Mouse (Mus musculus) CH12.LX (cell line): Measurements from ENCODE around the gene Pip5k1b. TPM values are rescaled to one million over a fixed set of nuclear protein-coding genes. Genes with fewer than 3 reads are reported as not detected.

ENCODE experiments used
- DNase-seq: peaks from one replicate; pipeline ENCODE4 v3.0.0-alpha.2; 2013; ENCODE audit errors: extremely low read depth
- H3K27ac ChIP-seq: 2 replicates; pipeline ENCODE4 v1.5.1; 2012; ENCODE audit warnings: low read depth, mild to moderate bottlenecking, control low read depth, moderate library complexity; ENCODE audit not compliant: insufficient read depth
- H3K27me3 ChIP-seq: replicated peaks from 2 replicates; pipeline ENCODE3; 2012; ENCODE audit warnings: inconsistent platforms
- H3K36me3 ChIP-seq, 2 experiments: replicated peaks in 1 of 2; 2 replicates each; pipeline versions ENCODE3 to v1.6.1; 2012; ENCODE audit warnings: inconsistent platforms in 1 of 2, low read length in 1 of 2, mild to moderate bottlenecking in 1 of 2, mixed read lengths in 1 of 2, moderate library complexity in 1 of 2; ENCODE audit not compliant: control insufficient read depth in 1 of 2, insufficient read depth in 1 of 2
- H3K4me1 ChIP-seq, 2 experiments: 2 replicates each; pipeline ENCODE4 v1.6.1; 2012; ENCODE audit warnings: inconsistent platforms in 1 of 2, moderate library complexity in 1 of 2; ENCODE audit not compliant: insufficient read depth in 2 of 2, control insufficient read depth in 1 of 2
- H3K4me2 ChIP-seq: 2 replicates; pipeline ENCODE4 v1.6.1; 2012; ENCODE audit warnings: low read depth, mild to moderate bottlenecking, control low read depth; ENCODE audit not compliant: poor library complexity, insufficient read depth, severe bottlenecking
- H3K4me3 ChIP-seq, 3 experiments: fragments of 150-350 bp in 1 of 3; sonication (generic) in 1 of 3; replicated peaks in 1 of 3; 2 replicates each; pipeline versions ENCODE3 to v1.5.1; 2011 to 2012; ENCODE audit warnings: low read depth in 2 of 3, low read length in 2 of 3, mild to moderate bottlenecking in 2 of 3, moderate library complexity in 2 of 3, control low read depth in 1 of 3, improper control_type of control experiment in 1 of 3, inconsistent platforms in 1 of 3, mixed read lengths in 1 of 3; ENCODE audit not compliant: poor library complexity in 1 of 3
- H3K79me2 ChIP-seq: replicated peaks from 2 replicates; pipeline ENCODE4 v1.6.1; 2012; ENCODE audit warnings: mild to moderate bottlenecking, moderate library complexity; ENCODE audit not compliant: control insufficient read depth, poor library complexity, insufficient read depth, severe bottlenecking; ENCODE audit errors: extremely low read depth
- H3K9ac ChIP-seq: 2 replicates; pipeline ENCODE4 v1.6.1; 2012; ENCODE audit warnings: low read depth, mild to moderate bottlenecking, control low read depth, moderate library complexity; ENCODE audit not compliant: insufficient read depth
- H3K9me3 ChIP-seq: replicated peaks from 2 replicates; pipeline ENCODE3; 2012; ENCODE audit warnings: low read length, inconsistent platforms, mixed read lengths
- CHD1 ChIP-seq: IDR thresholded peaks from 2 replicates; pipeline ENCODE4 v1.6.1; 2012; ENCODE audit warnings: low read depth, low read length, improper control_type of control experiment, inconsistent platforms
- CHD2 ChIP-seq: IDR thresholded peaks from 2 replicates; pipeline ENCODE4 v1.6.1; 2011; ENCODE audit warnings: low read length, improper control_type of control experiment
- CTCF ChIP-seq, 2 experiments: IDR thresholded peaks in 1 of 2; conservative IDR thresholded peaks in 1 of 2; 2 replicates each; pipeline ENCODE4 v1.5.1; 2011 to 2012; ENCODE audit warnings: low read depth in 2 of 2, low read length in 2 of 2, improper control_type of control experiment in 1 of 2, inconsistent platforms in 1 of 2, mild to moderate bottlenecking in 1 of 2, moderate library complexity in 1 of 2
- ELF1 ChIP-seq: IDR thresholded peaks from 2 replicates; pipeline ENCODE4 v1.6.1; 2014; ENCODE audit warnings: low read depth, mild to moderate bottlenecking, inconsistent platforms, low read length, improper control_type of control experiment
- ETS1 ChIP-seq: conservative IDR thresholded peaks from 2 replicates; pipeline ENCODE4 v1.6.1; 2012; ENCODE audit warnings: low read depth, mild to moderate bottlenecking, inconsistent platforms, low read length, improper control_type of control experiment, moderate library complexity
- GABPA ChIP-seq: IDR thresholded peaks from 2 replicates; pipeline ENCODE4 v1.6.1; 2012; ENCODE audit warnings: low read depth, low read length, improper control_type of control experiment, inconsistent platforms; ENCODE audit not compliant: insufficient replicate concordance
- HCFC1 ChIP-seq: IDR thresholded peaks from 2 replicates; pipeline ENCODE4 v1.6.1; 2012; ENCODE audit warnings: low read depth, mild to moderate bottlenecking, inconsistent platforms, low read length, improper control_type of control experiment
- JUN ChIP-seq: IDR thresholded peaks from 2 replicates; pipeline ENCODE4 v1.6.1; 2011; ENCODE audit warnings: low read depth, mild to moderate bottlenecking, low read length, improper control_type of control experiment, moderate library complexity; ENCODE audit not compliant: insufficient read depth
- KAT2A ChIP-seq: IDR thresholded peaks from 2 replicates; pipeline ENCODE4 v1.6.1; 2012; ENCODE audit warnings: low read length, improper control_type of control experiment, inconsistent platforms; ENCODE audit not compliant: insufficient replicate concordance
- MAX ChIP-seq: IDR thresholded peaks from 2 replicates; pipeline ENCODE4 v1.6.1; 2011; ENCODE audit warnings: low read length, improper control_type of control experiment
- MAZ ChIP-seq: IDR thresholded peaks from 2 replicates; pipeline ENCODE4 v1.6.1; 2012; ENCODE audit warnings: low read depth, mild to moderate bottlenecking, inconsistent platforms, low read length, improper control_type of control experiment, moderate library complexity
- MEF2A ChIP-seq: IDR thresholded peaks from 2 replicates; pipeline ENCODE4 v1.6.1; 2014; ENCODE audit warnings: low read depth, mild to moderate bottlenecking, inconsistent platforms, low read length, improper control_type of control experiment, borderline replicate concordance
- MXI1 ChIP-seq: IDR thresholded peaks from 2 replicates; pipeline ENCODE4 v1.6.1; 2011; ENCODE audit warnings: mild to moderate bottlenecking, low read depth, low read length, improper control_type of control experiment
- NELFE ChIP-seq: IDR thresholded peaks from 2 replicates; pipeline ENCODE4 v1.6.1; 2011; ENCODE audit warnings: low read depth, low read length, improper control_type of control experiment
- NRF1 ChIP-seq: IDR thresholded peaks from 2 replicates; pipeline ENCODE4 v1.6.1; 2014; ENCODE audit warnings: low read depth, mild to moderate bottlenecking, inconsistent platforms, low read length, improper control_type of control experiment, moderate library complexity
- PAX5 ChIP-seq: IDR thresholded peaks from 2 replicates; pipeline ENCODE4 v1.6.1; 2012; ENCODE audit warnings: low read length, inconsistent platforms, mixed read lengths
- POLR2A ChIP-seq: IDR thresholded peaks from 2 replicates; pipeline ENCODE4 v1.6.1; 2011; ENCODE audit warnings: low read depth, mild to moderate bottlenecking, improper control_type of control experiment, low read length
- POLR2AphosphoS2 ChIP-seq: IDR thresholded peaks from 2 replicates; pipeline ENCODE4 v1.6.1; 2011; ENCODE audit warnings: low read depth, low read length, improper control_type of control experiment
- SIN3A ChIP-seq: IDR thresholded peaks from 2 replicates; pipeline ENCODE4 v1.6.1; 2012; ENCODE audit warnings: low read length, improper control_type of control experiment, inconsistent platforms
- TBP ChIP-seq: conservative IDR thresholded peaks from 2 replicates; pipeline ENCODE4 v1.6.1; 2011; ENCODE audit warnings: low read depth, low read length, improper control_type of control experiment
- TCF12 ChIP-seq: IDR thresholded peaks from 2 replicates; pipeline ENCODE4 v1.6.1; 2014; ENCODE audit warnings: low read depth, mild to moderate bottlenecking, inconsistent platforms, low read length, improper control_type of control experiment
- UBTF ChIP-seq: IDR thresholded peaks from 2 replicates; pipeline ENCODE4 v1.6.1; 2012; ENCODE audit warnings: low read depth, mild to moderate bottlenecking, inconsistent platforms, low read length, improper control_type of control experiment, moderate library complexity
- USF2 ChIP-seq: conservative IDR thresholded peaks from 2 replicates; pipeline ENCODE4 v1.6.1; 2011; ENCODE audit warnings: low read depth, low read length, improper control_type of control experiment
- ZMIZ1 ChIP-seq: IDR thresholded peaks from 2 replicates; pipeline ENCODE4 v1.6.1; 2012; ENCODE audit warnings: low read depth, mild to moderate bottlenecking, inconsistent platforms, low read length, improper control_type of control experiment
- dilution Hi-C: fragments of 300-500 bp; cut with MboI; formaldehyde crosslinking; loops from 2 replicates; pipeline ENCODE4 v1.14.3; 2020; ENCODE audit warnings: low sequenced_read_pairs; ENCODE audit not compliant: extremely low pct_unique_long_range_greater_than_20kb, extremely low pct_ligation_motif_present
- in situ Hi-C: fragments of 300-500 bp; cut with MboI; formaldehyde crosslinking; loops from 3 replicates; pipeline ENCODE4 v1.14.3; 2019; ENCODE audit warnings: low sequenced_read_pairs, low pct_ligation_motif_present, low pct_unique_long_range_greater_than_20kb, mixed read lengths
- polyA plus RNA-seq: library from polyadenylated mRNA; unstranded; fragments of >175 nt; gene quantifications from 2 replicates; pipeline ENCODE4 v1.2.1, GENCODE M21; 2012; ENCODE audit warnings: low read depth; ENCODE audit not compliant: insufficient read length
- total RNA-seq, 2 experiments: library from RNA; depleted of rRNA; stranded (reverse); fragments of 300-350 nt in 1 of 2; fragments of >200 nt in 1 of 2; gene quantifications; 2 replicates each; pipeline ENCODE4 v1.2.3; 2012 to 2014

Gene Pip5k1b
- total and polyA plus RNA-seq, 3 experiments = 1.7 to 2.9 (median 2.0) TPM

- TF ChIP-seq NELFE (peak; percentile 91), UBTF (peak; percentile 83), TBP (0 out of 2 replicates have a peak, but pooled peaks have one; percentile 41), NRF1 (peak; percentile 98), PAX5 (no peak), CHD2 (peak; percentile 74), MAZ (peak; percentile 86), ELF1 (peak; percentile 89), POLR2A (peak; percentile 89), ETS1 (no peak), MXI1 (peak; percentile 60; the same call in 1 of the 2 replicates), HCFC1 (peak; percentile 87), SIN3A (peak; percentile 92), MAX (peak; percentile 13; the same call in 1 of the 2 replicates), TCF12 (peak; percentile 82), CTCF (conservative IDR thresholded peaks at IDR 0.05 in 1 of 2, IDR thresholded peaks at IDR 0.05 in 1 of 2; ENCODE audit: low read depth in 2 of 2, low read length in 2 of 2) (peak in 1 of 2 experiments; percentile 44; a peak in 2 of 4 replicates), ZMIZ1 (peak; percentile 83; the same call in 1 of the 2 replicates), GABPA (no peak; the same call in 1 of the 2 replicates), POLR2AphosphoS2 (peak; percentile 60; the same call in 1 of the 2 replicates), MEF2A (peak; percentile 68; the same call in 1 of the 2 replicates), KAT2A (peak; percentile 71; the same call in 1 of the 2 replicates), CHD1 (no peak), USF2 (no peak), JUN (no peak)
- dilution Hi-C loops = no loop called here
- H3K9me3 ChIP-seq = no peaks in the 10 kb centered on the region
- peak within 1 kb of the TSS; percentile 70 to 81 (median 76) for H3K4me3 ChIP-seq
- in situ Hi-C loops = no loop called here
- H3K4me1 ChIP-seq = peaks cover 11 to 16% of the 10 kb centered on the region in 2 experiments; a peak in 3 of 4 replicates
- peaks cover 7% of the 10 kb centered on the region for H3K79me2 ChIP-seq
- peak within 1 kb of the TSS; percentile 99 for H3K9ac ChIP-seq
- H3K27ac ChIP-seq = peak within 1 kb of the TSS; percentile 34
- H3K36me3 ChIP-seq = peaks cover 3 to 18% of the 10 kb centered on the region in 2 experiments
- no peaks in the 10 kb centered on the region for H3K27me3 ChIP-seq
- peak within 1 kb of the TSS; percentile 87 for H3K4me2 ChIP-seq
- DNase-seq = peak; percentile 89
Measured at GRCm38 (mm10) chr19:24476929-24477882, 78.5 kb downstream of the Pip5k1b start, which contains the start of gene Fam122a. Gene Fam122a (minus strand): TSS chr19:24477356.
